Mouse (Mus musculus): ENCODE data around the gene Adk. TPM values are rescaled to one million over a fixed set of nuclear protein-coding genes. Genes with fewer than 3 reads are reported as not detected.

Gene Adk
- polyA plus RNA-seq, 1 experiment from 2014 or later: 197 TPM

- no peaks in the 10 kb centered on the region for H3K27me3 ChIP-seq
- H3K27ac ChIP-seq (replicated peaks): no peak overlapping the region
- no peaks in the 10 kb centered on the region for H3K4me1 ChIP-seq (replicated peaks)
- no peaks in the 10 kb centered on the region for H3K9me3 ChIP-seq (replicated peaks)
- no peak overlapping the region for H3K4me2 ChIP-seq
- no peak for ATAC-seq (ENCODE audit: insufficient read depth)
- 78% methylated on average over 4 of the region's 4 CpGs for WGBS (ENCODE audit: insufficient replicate concordance)
- H3K36me3 ChIP-seq (replicated peaks): no peaks in the 10 kb centered on the region
- H3K9ac ChIP-seq: no peak overlapping the region
- H3K4me3 ChIP-seq (replicated peaks): no peak overlapping the region
Observed at GRCm38 (mm10) chr14:21308349-21308936, 256.1 kb downstream of the Adk start.

GRCm38 (mm10) chr14:21310530-21310929, 258.2 kb downstream of the Adk start:
- no peaks in the 10 kb centered on the region for H3K27me3 ChIP-seq
- H3K4me2 ChIP-seq: no peak overlapping the region
- no peak overlapping the region for H3K4me3 ChIP-seq (replicated peaks)
- no peaks in the 10 kb centered on the region for H3K9me3 ChIP-seq (replicated peaks)
- no peak overlapping the region for H3K27ac ChIP-seq (replicated peaks)
- WGBS (ENCODE audit: insufficient replicate concordance): 78% methylated on average over 5 of the region's 5 CpGs
- no peak overlapping the region for H3K9ac ChIP-seq
- H3K4me1 ChIP-seq (replicated peaks): no peaks in the 10 kb centered on the region
- no peak for ATAC-seq (ENCODE audit: insufficient read depth)
- H3K36me3 ChIP-seq (replicated peaks): no peaks in the 10 kb centered on the region

- ATAC-seq (ENCODE audit: insufficient read depth): no peak
- Histone ChIP-seq H3K9me3 (replicated peaks) (no peaks in the 10 kb centered on the region), H3K4me2 (no peak overlapping the region), H3K4me1 (replicated peaks) (no peaks in the 10 kb centered on the region), H3K4me3 (replicated peaks) (no peak overlapping the region), H3K27ac (replicated peaks) (no peak overlapping the region), H3K36me3 (replicated peaks) (no peaks in the 10 kb centered on the region), H3K27me3 (no peaks in the 10 kb centered on the region), H3K9ac (no peak overlapping the region)
- 76% methylated on average over 11 of the region's 11 CpGs for WGBS (ENCODE audit: insufficient replicate concordance)
Observed at GRCm38 (mm10) chr14:21313561-21314342, 261.4 kb downstream of the Adk start.

- H3K27me3 ChIP-seq: no peaks in the 10 kb centered on the region
- no peak overlapping the region for H3K4me2 ChIP-seq
- no peaks in the 10 kb centered on the region for H3K4me1 ChIP-seq (replicated peaks)
- no peak for ATAC-seq (ENCODE audit: insufficient read depth)
- no peak overlapping the region for H3K4me3 ChIP-seq (replicated peaks)
- 75% methylated on average over 3 of the region's 3 CpGs for WGBS (ENCODE audit: insufficient replicate concordance)
- no peak overlapping the region for H3K27ac ChIP-seq (replicated peaks)
- H3K9me3 ChIP-seq (replicated peaks): no peaks in the 10 kb centered on the region
- H3K36me3 ChIP-seq (replicated peaks): no peaks in the 10 kb centered on the region
- H3K9ac ChIP-seq: no peak overlapping the region
Observed at GRCm38 (mm10) chr14:21314466-21314865, 262.1 kb downstream of the Adk start.

GRCm38 (mm10) chr14:21334826-21335225, 282.5 kb downstream of the Adk start:
- Histone ChIP-seq H3K4me1 (replicated peaks) (no peaks in the 10 kb centered on the region), H3K27me3 (no peaks in the 10 kb centered on the region), H3K4me2 (no peak overlapping the region), H3K36me3 (replicated peaks) (no peaks in the 10 kb centered on the region), H3K9me3 (replicated peaks) (no peaks in the 10 kb centered on the region), H3K4me3 (replicated peaks) (no peak overlapping the region), H3K27ac (replicated peaks) (no peak overlapping the region), H3K9ac (no peak overlapping the region)
- WGBS (ENCODE audit: insufficient replicate concordance): 76% methylated on average over 1 of the region's 1 CpGs
- ATAC-seq (ENCODE audit: insufficient read depth): no peak

- Histone ChIP-seq H3K9ac (no peak overlapping the region), H3K4me1 (replicated peaks) (no peaks in the 10 kb centered on the region), H3K36me3 (replicated peaks) (no peaks in the 10 kb centered on the region), H3K9me3 (replicated peaks) (no peaks in the 10 kb centered on the region), H3K27me3 (no peaks in the 10 kb centered on the region), H3K4me2 (no peak overlapping the region), H3K27ac (replicated peaks) (no peak overlapping the region), H3K4me3 (replicated peaks) (no peak overlapping the region)
- no peak for ATAC-seq (ENCODE audit: insufficient read depth)
- 80% methylated on average over 11 of the region's 11 CpGs for WGBS (ENCODE audit: insufficient replicate concordance)
Observed at GRCm38 (mm10) chr14:21335691-21336314, 283.4 kb downstream of the Adk start.

- 75% methylated on average over 4 of the region's 4 CpGs for WGBS (ENCODE audit: insufficient replicate concordance)
- Histone ChIP-seq H3K27ac (replicated peaks) (no peak overlapping the region), H3K36me3 (replicated peaks) (no peaks in the 10 kb centered on the region), H3K9me3 (replicated peaks) (no peaks in the 10 kb centered on the region), H3K4me1 (replicated peaks) (no peaks in the 10 kb centered on the region), H3K9ac (no peak overlapping the region), H3K4me2 (no peak overlapping the region), H3K4me3 (replicated peaks) (no peak overlapping the region), H3K27me3 (no peaks in the 10 kb centered on the region)
- no peak for ATAC-seq (ENCODE audit: insufficient read depth)
Observed at GRCm38 (mm10) chr14:21337948-21338347, 285.6 kb downstream of the Adk start.

GRCm38 (mm10) chr14:21341195-21341594, 288.8 kb downstream of the Adk start:
- no peak for ATAC-seq (ENCODE audit: insufficient read depth)
- no peaks in the 10 kb centered on the region for H3K4me1 ChIP-seq (replicated peaks)
- H3K9ac ChIP-seq: no peak overlapping the region
- H3K27me3 ChIP-seq: no peaks in the 10 kb centered on the region
- H3K9me3 ChIP-seq (replicated peaks): no peaks in the 10 kb centered on the region
- no peaks in the 10 kb centered on the region; the same call in 1 of the 2 replicates for H3K36me3 ChIP-seq (replicated peaks)
- WGBS (ENCODE audit: insufficient replicate concordance): 80% methylated on average over 1 of the region's 1 CpGs
- H3K4me2 ChIP-seq: no peak overlapping the region
- no peak overlapping the region for H3K4me3 ChIP-seq (replicated peaks)
- H3K27ac ChIP-seq (replicated peaks): no peak overlapping the region

GRCm38 (mm10) chr14:21342984-21343383, 290.6 kb downstream of the Adk start:
- no peaks in the 10 kb centered on the region for H3K4me1 ChIP-seq (replicated peaks)
- H3K4me3 ChIP-seq (replicated peaks): no peak overlapping the region
- no peaks in the 10 kb centered on the region for H3K27me3 ChIP-seq
- ATAC-seq (ENCODE audit: insufficient read depth): no peak
- H3K36me3 ChIP-seq (replicated peaks): no peaks in the 10 kb centered on the region; the same call in 1 of the 2 replicates
- no peak overlapping the region for H3K9ac ChIP-seq
- 74% methylated on average over 3 of the region's 3 CpGs for WGBS (ENCODE audit: insufficient replicate concordance)
- H3K9me3 ChIP-seq (replicated peaks): no peaks in the 10 kb centered on the region
- H3K27ac ChIP-seq (replicated peaks): no peak overlapping the region
- H3K4me2 ChIP-seq: no peak overlapping the region

- no peaks in the 10 kb centered on the region for H3K27me3 ChIP-seq
- no peak for ATAC-seq (ENCODE audit: insufficient read depth)
Observed at GRCm38 (mm10) chr14:21344896-21345295, 292.5 kb downstream of the Adk start.

GRCm38 (mm10) chr14:21348611-21349260, 296.4 kb downstream of the Adk start:
- no peak for ATAC-seq (ENCODE audit: insufficient read depth)
- no peak overlapping the region for H3K4me3 ChIP-seq (replicated peaks)
- no peaks in the 10 kb centered on the region; the same call in 1 of the 2 replicates for H3K36me3 ChIP-seq (replicated peaks)
- no peak overlapping the region for H3K27ac ChIP-seq (replicated peaks)
- H3K9me3 ChIP-seq (replicated peaks): no peaks in the 10 kb centered on the region
- H3K4me1 ChIP-seq (replicated peaks): no peaks in the 10 kb centered on the region
- H3K4me2 ChIP-seq: no peak overlapping the region
- H3K27me3 ChIP-seq: no peaks in the 10 kb centered on the region
- no peak overlapping the region for H3K9ac ChIP-seq
- 61% methylated on average over 6 of the region's 6 CpGs for WGBS (ENCODE audit: insufficient replicate concordance)

More at GRCm38 (mm10) chr14:21344896-21345295, 292.5 kb downstream of the Adk start:
- H3K9me3 ChIP-seq (replicated peaks): no peaks in the 10 kb centered on the region
- no peak overlapping the region for H3K4me3 ChIP-seq (replicated peaks)
- H3K9ac ChIP-seq: no peak overlapping the region
- 80% methylated on average over 6 of the region's 6 CpGs for WGBS (ENCODE audit: insufficient replicate concordance)
- no peak overlapping the region for H3K27ac ChIP-seq (replicated peaks)
- no peaks in the 10 kb centered on the region for H3K4me1 ChIP-seq (replicated peaks)
- no peaks in the 10 kb centered on the region; the same call in 1 of the 2 replicates for H3K36me3 ChIP-seq (replicated peaks)
- no peak overlapping the region for H3K4me2 ChIP-seq
